Mouse (Mus musculus): Measurements from ENCODE around the gene Glyctk.

GRCm38 (mm10) chr9:106129072-106129471 lies 28.9 kb downstream of the Glyctk start:
- TF ChIP-seq CTCF (IDR thresholded peaks at IDR 0.05; ENCODE audit: low read depth) (no peak), EP300 (IDR thresholded peaks at IDR 0.05; ENCODE audit: low read depth) (no peak)
